ENCODE assay signal across 12 mouse cellular contexts in the genomic region with DNA sequence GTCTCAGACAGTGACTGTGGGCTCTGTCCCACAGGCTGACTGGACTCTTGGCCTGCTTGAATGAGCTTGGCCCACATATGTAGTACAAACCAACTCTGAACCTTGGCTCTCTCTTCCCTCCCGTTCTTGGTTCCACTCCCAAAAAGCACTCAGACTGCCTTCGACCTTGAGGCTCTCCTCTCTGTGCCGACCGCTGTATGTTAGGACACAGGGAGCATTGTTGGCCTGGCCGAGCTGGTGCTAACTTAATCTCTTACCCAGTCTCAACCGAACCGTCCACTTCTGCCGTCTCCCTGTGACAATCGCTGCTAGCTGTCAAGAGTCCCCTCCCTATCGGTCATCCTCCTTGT.
A peak's percentile ranks its signal among the peaks of the same experiment; 100 is the strongest.
DNase-seq lines count a peak whose midpoint lies in the region; ATAC-seq and TF ChIP-seq lines count a peak whose summit lies in the region.
"Had no signal": no experiment of that assay in that cellular context is flagged by ENCODE, and none has a peak within 500 bp of the region (broad histone marks: within the 10 kb centered on the region; RNA-seq: fewer than 3 reads in every experiment).

No protein-coding gene starts in this region.

- no peaks in the 10 kb centered on the region for H3K27me3 ChIP-seq in lung, embryonic 14.5 days (ENCODE audit: insufficient read depth, low read length)
- H3K27me3 ChIP-seq in heart, embryonic 16.5 days (ENCODE audit: control insufficient read depth, insufficient read depth, low read length): no peaks in the 10 kb centered on the region
- H3K27me3 ChIP-seq in kidney, embryonic 16.5 days (ENCODE audit: insufficient read depth, low read length): no peaks in the 10 kb centered on the region
- H3K27me3 ChIP-seq in stomach, embryonic 16.5 days (ENCODE audit: control insufficient read depth, insufficient read depth, low read length): no peaks in the 10 kb centered on the region
- H3K27me3 ChIP-seq: embryonic facial prominence, embryonic 13.5 days; neural tube, embryonic 13.5 days had no signal

- DNase-seq in lung, embryonic 14.5 days: no peak
- DNase-seq in lung, postnatal 36 days: no peak
- no peak for DNase-seq in urinary bladder, postnatal 10 days (ENCODE audit: low spot score)
- no peak for DNase-seq in gastrocnemius, adult 8-10 months (ENCODE audit: low spot score in 2 of 2)
- DNase-seq in frontal cortex, postnatal 14 days (ENCODE audit: low spot score in 2 of 2): no peak
- DNase-seq: cerebellum, adult 11 months had no signal

- H3K27ac ChIP-seq in lung, embryonic 14.5 days (ENCODE audit: low read depth): peak overlapping the region; percentile 64
- H3K27ac ChIP-seq in heart, embryonic 16.5 days (ENCODE audit: low read length): peak overlapping the region; percentile 58
- peak overlapping the region; percentile 91 for H3K27ac ChIP-seq in kidney, embryonic 16.5 days (ENCODE audit: low read length)
- peak overlapping the region; percentile 77 for H3K27ac ChIP-seq in stomach, embryonic 16.5 days (ENCODE audit: low read length)
- H3K27ac ChIP-seq: embryonic facial prominence, embryonic 13.5 days; limb, embryonic 10.5 days; neural tube, embryonic 13.5 days had no signal

- no peaks in the 10 kb centered on the region for H3K9me3 ChIP-seq in lung, embryonic 14.5 days (ENCODE audit: low read depth, low read length)
- H3K9me3 ChIP-seq in heart, embryonic 16.5 days (replicated peaks; ENCODE audit: control insufficient read depth, low read length): no peaks in the 10 kb centered on the region
- H3K9me3 ChIP-seq in kidney, embryonic 16.5 days (ENCODE audit: low read length): no peaks in the 10 kb centered on the region
- no peaks in the 10 kb centered on the region for H3K9me3 ChIP-seq in stomach, embryonic 16.5 days (replicated peaks; ENCODE audit: control insufficient read depth, low read length)
- H3K9me3 ChIP-seq: embryonic facial prominence, embryonic 13.5 days; limb, embryonic 10.5 days; neural tube, embryonic 13.5 days had no signal

- ATAC-seq in lung, embryonic 14.5 days (ENCODE audit: insufficient read depth): no peak
- ATAC-seq in heart, embryonic 16.5 days (replicated peaks; ENCODE audit: extremely low read depth, insufficient read depth, low FRiP score): no peak
- peak; percentile 52; the same call in 1 of the 2 replicates for ATAC-seq in kidney, embryonic 16.5 days (ENCODE audit: low FRiP score, low TSS enrichment)
- no peak for ATAC-seq in stomach, embryonic 16.5 days (ENCODE audit: insufficient read depth, low FRiP score)

- no peak overlapping the region for H3K9ac ChIP-seq in lung, embryonic 14.5 days
- H3K9ac ChIP-seq in heart, embryonic 16.5 days (ENCODE audit: low read length): no peak overlapping the region
- H3K9ac ChIP-seq in kidney, embryonic 16.5 days (replicated peaks; ENCODE audit: low read length): no peak overlapping the region
- no peak overlapping the region for H3K9ac ChIP-seq in stomach, embryonic 16.5 days (ENCODE audit: low read length)
- H3K9ac ChIP-seq: embryonic facial prominence, embryonic 13.5 days; neural tube, embryonic 13.5 days had no signal

- no peak overlapping the region for H3K4me2 ChIP-seq in lung, embryonic 14.5 days
- no peak overlapping the region for H3K4me2 ChIP-seq in heart, embryonic 16.5 days (ENCODE audit: low read depth, low read length)
- no peak overlapping the region for H3K4me2 ChIP-seq in kidney, embryonic 16.5 days (replicated peaks; ENCODE audit: low read depth, low read length)
- peak overlapping the region; percentile 40; the same call in 1 of the 2 replicates for H3K4me2 ChIP-seq in stomach, embryonic 16.5 days (ENCODE audit: low read depth, low read length)
- H3K4me2 ChIP-seq: embryonic facial prominence, embryonic 13.5 days; neural tube, embryonic 13.5 days had no signal

- 52% methylated on average over 10 of the region's 10 CpGs for WGBS in lung, embryonic 14.5 days
- WGBS in heart, embryonic 16.5 days: 35% methylated on average over 10 of the region's 10 CpGs
- 65% methylated on average over 10 of the region's 10 CpGs for WGBS in kidney, embryonic 16.5 days
- WGBS in stomach, embryonic 16.5 days: 60% methylated on average over 10 of the region's 10 CpGs

- no peak overlapping the region for H3K4me3 ChIP-seq in lung, embryonic 14.5 days (ENCODE audit: low read depth, low read length)
- H3K4me3 ChIP-seq in heart, embryonic 16.5 days (ENCODE audit: low read length): no peak overlapping the region
- H3K4me3 ChIP-seq in kidney, embryonic 16.5 days (ENCODE audit: low read length): no peak overlapping the region
- no peak overlapping the region for H3K4me3 ChIP-seq in stomach, embryonic 16.5 days (replicated peaks; ENCODE audit: low read length)
- H3K4me3 ChIP-seq: embryonic facial prominence, embryonic 13.5 days; limb, embryonic 10.5 days; neural tube, embryonic 13.5 days had no signal

- H3K36me3 ChIP-seq in lung, embryonic 14.5 days (ENCODE audit: insufficient read depth): no peaks in the 10 kb centered on the region
- no peaks in the 10 kb centered on the region for H3K36me3 ChIP-seq in heart, embryonic 16.5 days (ENCODE audit: control insufficient read depth, insufficient read depth)
- H3K36me3 ChIP-seq in kidney, embryonic 16.5 days (ENCODE audit: insufficient read depth, low read length): no peaks in the 10 kb centered on the region
- H3K36me3 ChIP-seq in stomach, embryonic 16.5 days (ENCODE audit: control insufficient read depth, insufficient read depth, low read length): no peaks in the 10 kb centered on the region
- H3K36me3 ChIP-seq: embryonic facial prominence, embryonic 13.5 days; limb, embryonic 10.5 days; neural tube, embryonic 13.5 days had no signal

- peaks cover 12% of the 10 kb centered on the region for H3K4me1 ChIP-seq in lung, embryonic 14.5 days (ENCODE audit: insufficient read depth)
- H3K4me1 ChIP-seq in heart, embryonic 16.5 days (ENCODE audit: control insufficient read depth, insufficient read depth, low read length): peaks cover 12% of the 10 kb centered on the region
- H3K4me1 ChIP-seq in kidney, embryonic 16.5 days (ENCODE audit: insufficient read depth, low read length): peaks cover 21% of the 10 kb centered on the region
- H3K4me1 ChIP-seq in stomach, embryonic 16.5 days (ENCODE audit: control insufficient read depth, insufficient read depth, low read length): peaks cover 8% of the 10 kb centered on the region

- no peak for TF ChIP-seq CTCF in lung, embryonic 14.5 days (IDR thresholded peaks at IDR 0.05; ENCODE audit: low read depth)
